ENCODE assay signal across 8 mouse cellular contexts in genomic region chrX:159626208-159626906, GRCm38 (mm10). TPM values are rescaled to one million over a fixed set of nuclear protein-coding genes. Genes with fewer than 3 reads are reported as not detected.
DNase-seq lines count a peak whose midpoint lies in the region; ATAC-seq and TF ChIP-seq lines count a peak whose summit lies in the region.

No protein-coding gene starts in this region.

- H3K36me3 ChIP-seq in heart, embryonic 13.5 days = no peaks in the 10 kb centered on the region
- no peaks in the 10 kb centered on the region for H3K36me3 ChIP-seq in lung, embryonic 16.5 days (ENCODE audit: control insufficient read depth, insufficient read depth, low read length)

- no peak overlapping the region for H3K27ac ChIP-seq in cerebellum, adult 2 months (ENCODE audit: insufficient read depth, low read length)
- H3K27ac ChIP-seq in heart, embryonic 13.5 days (replicated peaks) = no peak overlapping the region
- no peak overlapping the region for H3K27ac ChIP-seq in lung, embryonic 16.5 days (ENCODE audit: low read length)

- H3K4me3 ChIP-seq in cerebellum, adult 2 months (replicated peaks; ENCODE audit: insufficient read depth, low read depth, low read length) = peak overlapping the region; percentile 58
- peak overlapping the region; percentile 68 for H3K4me3 ChIP-seq in heart, embryonic 13.5 days
- H3K4me3 ChIP-seq in lung, embryonic 16.5 days (ENCODE audit: low read length) = peak overlapping the region; percentile 61

- DNase-seq in 3T3-L1 (ENCODE audit: low read depth, low spot score) = peak; percentile 78
- peak; percentile 59 for DNase-seq in CD4-positive helper T cell, adult 2 months (ENCODE audit: low read depth, low spot score)
- DNase-seq in cerebellum, adult 2 months = peak; percentile 15 to 23
- peak; percentile 37 for DNase-seq in kidney, postnatal 14 days
- DNase-seq in right cerebral cortex, postnatal 14 days = peak; percentile 12
- DNase-seq in adrenal gland, adult 18-20 months (ENCODE audit: low spot score in 2 of 2) = no peak

- 6% methylated on average over 12 of the region's 12 CpGs for WGBS in cerebellum, adult 2 months
- WGBS in heart, embryonic 13.5 days = 10% methylated on average over 11 of the region's 12 CpGs
- WGBS in lung, embryonic 16.5 days = 23% methylated on average over 12 of the region's 12 CpGs

- peak; percentile 36; the same call in 1 of the 2 replicates for TF ChIP-seq CTCF in cerebellum, adult 2 months (IDR thresholded peaks at IDR 0.05; ENCODE audit: borderline replicate concordance, insufficient read depth, low read depth, low read length)

- TF ChIP-seq POLR2A in cerebellum, adult 2 months (IDR thresholded peaks at IDR 0.05; ENCODE audit: borderline replicate concordance, insufficient read depth, low read length) = no peak

- H3K4me1 ChIP-seq in cerebellum, adult 2 months (ENCODE audit: control insufficient read depth, insufficient read depth, low read length) = no peaks in the 10 kb centered on the region
- H3K4me1 ChIP-seq in heart, embryonic 13.5 days = peaks cover 10% of the 10 kb centered on the region; the same call in 1 of the 2 replicates
- no peaks in the 10 kb centered on the region for H3K4me1 ChIP-seq in lung, embryonic 16.5 days (replicated peaks; ENCODE audit: control insufficient read depth, insufficient read depth, low read length)

- H3K27me3 ChIP-seq in cerebellum, adult 2 months (ENCODE audit: control insufficient read depth, insufficient read depth, low read length) = no peaks in the 10 kb centered on the region
- H3K27me3 ChIP-seq in heart, embryonic 13.5 days (replicated peaks) = no peaks in the 10 kb centered on the region
- H3K27me3 ChIP-seq in lung, embryonic 16.5 days (ENCODE audit: control insufficient read depth, insufficient read depth, low read depth, low read length) = no peaks in the 10 kb centered on the region

- H3K4me2 ChIP-seq in heart, embryonic 13.5 days = peak overlapping the region; percentile 78
- peak overlapping the region; percentile 81 for H3K4me2 ChIP-seq in lung, embryonic 16.5 days (ENCODE audit: low read depth, low read length)

- H3K9ac ChIP-seq in heart, embryonic 13.5 days = peak overlapping the region; percentile 84
- no peak overlapping the region for H3K9ac ChIP-seq in lung, embryonic 16.5 days (ENCODE audit: low read length)

- no peaks in the 10 kb centered on the region for H3K9me3 ChIP-seq in heart, embryonic 13.5 days
- no peaks in the 10 kb centered on the region for H3K9me3 ChIP-seq in lung, embryonic 16.5 days (ENCODE audit: control insufficient read depth, low read length)

- peak; percentile 17; the same call in 1 of the 2 replicates for ATAC-seq in heart, embryonic 13.5 days (ENCODE audit: extremely low read depth, insufficient number of reproducible peaks, low FRiP score, low TSS enrichment)
- ATAC-seq in lung, embryonic 16.5 days (ENCODE audit: low read depth) = peak; percentile 25; the same call in 1 of the 2 replicates

RNA-seq across cellular contexts. Expression of gene Sh3kbp1, which starts 0.7 kb away (rescaled TPM):
- polyA plus RNA-seq in cerebellum, adult 2 months (2012; rRNA removed) = 16.3 and 18.0 TPM in 2 replicates
- polyA plus RNA-seq in heart, embryonic 13.5 days (2015; fragmentation: Nextera tagmentation; extraction: Ambion mirVana) = 85.3 and 87.8 TPM in 2 replicates
- polyA plus RNA-seq in lung, embryonic 16.5 days (2015; fragmentation: Nextera tagmentation; extraction: Ambion mirVana) = 31.0 and 33.5 TPM in 2 replicates
- total RNA-seq in adrenal gland, adult 18-20 months (2021) = 10 to 100 TPM; 27.1 to 50.0 TPM

Comparison
In these comparisons a context has a peak if more than half of its experiments do, and no peak if none do; other contexts are left out.
1. DNase-seq: peak in 3T3-L1 (single experiment), CD4-positive helper T cell, adult 2 months (single experiment), cerebellum, adult 2 months (2 of 2), kidney, postnatal 14 days (single experiment) and right cerebral cortex, postnatal 14 days (single experiment); none in adrenal gland, adult 18-20 months (0 of 2).
2. Peak in every context shown above with its lines, with median percentiles within 50 percentile points of each other: H3K4me3 ChIP-seq.